30 mouse cellular contexts compared by ENCODE assay signal in the genomic region with DNA sequence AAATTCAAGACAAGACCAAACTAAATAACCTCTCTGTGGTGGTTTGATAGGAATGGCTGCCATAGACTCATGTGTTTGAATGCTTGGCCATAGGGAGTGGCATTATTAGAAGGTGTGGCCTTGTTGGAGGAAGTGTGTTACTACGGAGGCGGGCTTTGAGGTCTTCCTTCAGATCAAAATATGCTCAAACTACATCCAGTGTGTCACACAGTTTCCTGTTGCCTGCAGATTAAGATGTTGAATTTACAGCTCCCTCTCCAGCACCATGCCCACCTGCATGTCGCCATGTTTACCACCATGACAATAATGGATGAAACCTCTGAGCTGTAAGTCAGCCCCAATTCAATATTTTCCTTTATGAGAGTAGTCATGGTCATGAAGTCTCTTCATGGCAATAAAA. TPM values are rescaled to one million over a fixed set of nuclear protein-coding genes. Genes with fewer than 3 reads are reported as not detected.
DNase-seq lines count a peak whose midpoint lies in the region; ATAC-seq lines count a peak whose summit lies in the region.
"Had no signal": no experiment of that assay in that cellular context is flagged by ENCODE, and none has a peak within 500 bp of the region (broad histone marks: within the 10 kb centered on the region; RNA-seq: fewer than 3 reads in every experiment).

No protein-coding gene starts in this region.

- H3K9ac ChIP-seq in liver, embryonic 13.5 days: no peak overlapping the region
- H3K9ac ChIP-seq: embryonic facial prominence, embryonic 13.5 days; forebrain, embryonic 12.5 days; forebrain, embryonic 15.5 days; heart, embryonic 13.5 days; hindbrain, embryonic 14.5 days had no signal

- no peaks in the 10 kb centered on the region for H3K9me3 ChIP-seq in liver, embryonic 13.5 days (replicated peaks)
- H3K9me3 ChIP-seq: embryonic facial prominence, embryonic 10.5 days; embryonic facial prominence, embryonic 13.5 days; forebrain, embryonic 12.5 days; forebrain, embryonic 15.5 days; heart, embryonic 10.5 days; heart, embryonic 13.5 days had no signal

- H3K4me3 ChIP-seq in liver, embryonic 13.5 days (replicated peaks): no peak overlapping the region
- H3K4me3 ChIP-seq: embryonic facial prominence, embryonic 10.5 days; embryonic facial prominence, embryonic 13.5 days; erythroblast, embryonic 14.5 days; forebrain, embryonic 12.5 days; forebrain, embryonic 15.5 days; heart, adult 2 months; heart, embryonic 10.5 days; heart, embryonic 13.5 days had no signal

- WGBS in liver, embryonic 13.5 days (ENCODE audit: insufficient replicate concordance): 61% methylated on average over 3 of the region's 3 CpGs

- H3K27ac ChIP-seq in liver, embryonic 13.5 days: no peak overlapping the region
- H3K27ac ChIP-seq: embryonic facial prominence, embryonic 10.5 days; embryonic facial prominence, embryonic 13.5 days; forebrain, embryonic 12.5 days; forebrain, embryonic 15.5 days; heart, adult 2 months; heart, embryonic 10.5 days; heart, embryonic 13.5 days; hindbrain, embryonic 14.5 days; hindbrain, postnatal 0 days had no signal

- no peak for DNase-seq in liver, embryonic 13.5 days
- DNase-seq in liver: no peak
- DNase-seq in 416B (ENCODE audit: low read depth): peak; percentile 61
- no peak for DNase-seq in urinary bladder, postnatal 36 days (ENCODE audit: low spot score in 2 of 2)
- no peak for DNase-seq in yolk sac, embryonic 10.5 days (ENCODE audit: low spot score)
- DNase-seq in spleen, adult 12 weeks (ENCODE audit: low spot score): no peak
- DNase-seq: adrenal gland, adult 2 months; adrenal gland, postnatal 14 days; cerebellum, adult 11 months; cerebellum, adult 2 months; cerebellum, adult 9-11 months; cerebellum, postnatal 25 days; embryo, embryonic 11 days; gastrocnemius, postnatal 25 days; heart, adult 2 months; heart, postnatal 14 days; heart, postnatal 4 days had no signal

- ATAC-seq in liver, embryonic 13.5 days (ENCODE audit: low read depth): peak; percentile 29; the same call in 1 of the 2 replicates
- ATAC-seq in CD4-positive, CD25-positive, alpha-beta regulatory T cell, adult 4 months: peak; percentile 62
- peak; percentile 33; the same call in 1 of the 2 replicates for ATAC-seq in granulocyte monocyte progenitor cell, adult 5-6 weeks (replicated peaks; ENCODE audit: poor library complexity, severe bottlenecking)
- ATAC-seq: forebrain, embryonic 15.5 days; hindbrain, postnatal 0 days had no signal

- H3K4me2 ChIP-seq in liver, embryonic 13.5 days: no peak overlapping the region
- H3K4me2 ChIP-seq: embryonic facial prominence, embryonic 13.5 days; forebrain, embryonic 12.5 days; forebrain, embryonic 15.5 days; heart, embryonic 13.5 days; hindbrain, embryonic 14.5 days had no signal

- H3K4me1 ChIP-seq in liver, embryonic 13.5 days (replicated peaks): peaks cover 11% of the 10 kb centered on the region
- H3K4me1 ChIP-seq: embryonic facial prominence, embryonic 10.5 days; embryonic facial prominence, embryonic 13.5 days; forebrain, embryonic 12.5 days; forebrain, embryonic 15.5 days; heart, embryonic 10.5 days; heart, embryonic 13.5 days had no signal

- no peaks in the 10 kb centered on the region for H3K36me3 ChIP-seq in liver, embryonic 13.5 days
- H3K36me3 ChIP-seq: embryonic facial prominence, embryonic 10.5 days; embryonic facial prominence, embryonic 13.5 days; forebrain, embryonic 12.5 days; forebrain, embryonic 15.5 days; G1E; heart, embryonic 10.5 days; heart, embryonic 13.5 days had no signal

- H3K27me3 ChIP-seq in liver, embryonic 13.5 days: no peaks in the 10 kb centered on the region
- H3K27me3 ChIP-seq: CH12.LX; embryonic facial prominence, embryonic 13.5 days; forebrain, embryonic 12.5 days; forebrain, embryonic 15.5 days; heart, embryonic 13.5 days had no signal

RNA-seq across cellular contexts. Expression of gene N4bp2, which starts 24.0 kb away (rescaled TPM):
- 9.6 and 11.5 TPM in 2 replicates for polyA plus RNA-seq in liver, embryonic 13.5 days (2015; fragmentation: Nextera tagmentation; extraction: Ambion mirVana)
- polyA plus RNA-seq in CD4-positive, CD25-positive, alpha-beta regulatory T cell, adult 4 months (2017; shearing (Covaris generic)): 10 to 100 TPM; 11.7 to 13.3 TPM
- total RNA-seq in granulocyte monocyte progenitor cell, adult 5-6 weeks (2014; fragmentation: Nextera tagmentation): 29.1 and 76.5 TPM in 2 replicates
- 32.6 and 33.5 TPM in 2 replicates for total RNA-seq in granulocyte monocyte progenitor cell, adult 5-6 weeks (2017)

RNA-seq across cellular contexts. Expression of gene Pds5a, which starts 41.3 kb away (rescaled TPM):
- 23.1 and 26.8 TPM in 2 replicates for polyA plus RNA-seq in liver, embryonic 13.5 days (2015; fragmentation: Nextera tagmentation; extraction: Ambion mirVana)
- polyA plus RNA-seq in CD4-positive, CD25-positive, alpha-beta regulatory T cell, adult 4 months (2017; shearing (Covaris generic)): 100 to 1,000 TPM in 1 of 2 experiments, 10 to 100 TPM in 1; 85.0 to 102 TPM
- 166 and 197 TPM in 2 replicates for total RNA-seq in granulocyte monocyte progenitor cell, adult 5-6 weeks (2014; fragmentation: Nextera tagmentation)
- 216 and 230 TPM in 2 replicates for total RNA-seq in granulocyte monocyte progenitor cell, adult 5-6 weeks (2017)
